Mouse (Mus musculus): ENCODE measurements around the gene Mef2b.

- no peak for TF ChIP-seq CTCF (IDR thresholded peaks at IDR 0.05)
- TF ChIP-seq EP300 (IDR thresholded peaks at IDR 0.05): no peak
These were observed 18.8 kb upstream of the Mef2b start, which contains the start of gene Ncan for GRCm38 (mm10) chr8:70120667-70121066.

Data from lung, postnatal 0 days (tissue).